Mouse (Mus musculus) ES-E14 (cell line): ENCODE results near the gene Actc1. TPM values are rescaled to one million over a fixed set of nuclear protein-coding genes. Genes with fewer than 3 reads are reported as not detected.

Experiments used
- DNase-seq: peaks from one replicate; pipeline ENCODE4 v3.0.0-alpha.2; 2013; ENCODE audit warnings: low read depth, low spot score
- H3K27ac ChIP-seq: 2 replicates; pipeline ENCODE4 v1.5.1; 2012; ENCODE audit warnings: low read depth, mild to moderate bottlenecking, low read length, moderate library complexity, mixed read lengths; ENCODE audit not compliant: poor library complexity, insufficient read depth, severe bottlenecking
- H3K36me3 ChIP-seq: 2 replicates; pipeline ENCODE4 v1.6.1; 2012; ENCODE audit warnings: mild to moderate bottlenecking, low read length, moderate library complexity, mixed read lengths; ENCODE audit not compliant: control insufficient read depth, poor library complexity, insufficient read depth, severe bottlenecking
- H3K4me1 ChIP-seq, 2 experiments: fragments of 150-350 bp in 1 of 2; sonication (generic) in 1 of 2; 2 replicates each; pipeline ENCODE4 v1.6.1; 2012; ENCODE audit warnings: low read length in 2 of 2, mild to moderate bottlenecking in 1 of 2, mixed read lengths in 1 of 2; ENCODE audit not compliant: control insufficient read depth in 2 of 2, insufficient read depth in 2 of 2, poor library complexity in 1 of 2
- H3K4me3 ChIP-seq, 2 experiments: fragments of 150-350 bp in 1 of 2; sonication (generic) in 1 of 2; 2 replicates each; pipeline ENCODE4 v1.5.1; 2012; ENCODE audit warnings: low read length in 2 of 2, low read depth in 1 of 2, mild to moderate bottlenecking in 1 of 2, mixed read lengths in 1 of 2; ENCODE audit not compliant: insufficient read depth in 1 of 2, poor library complexity in 1 of 2, severe bottlenecking in 1 of 2
- H3K9ac ChIP-seq: 2 replicates; pipeline ENCODE4 v1.6.1; 2012; ENCODE audit warnings: low read depth, mild to moderate bottlenecking, low read length, mixed read lengths; ENCODE audit not compliant: poor library complexity, insufficient read depth, severe bottlenecking
- H3K9me3 ChIP-seq: fragments of 150-350 bp; sonication (generic); 2 replicates; pipeline ENCODE4 v1.6.1; 2012; ENCODE audit warnings: low read depth, mild to moderate bottlenecking, low read length; ENCODE audit not compliant: control insufficient read depth, insufficient read depth
- CHD2 ChIP-seq: IDR thresholded peaks from 2 replicates; pipeline ENCODE4 v1.6.1; 2014; ENCODE audit warnings: mild to moderate bottlenecking, low read depth, low read length, inconsistent platforms
- HCFC1 ChIP-seq: IDR thresholded peaks from 2 replicates; pipeline ENCODE4 v1.6.1; 2012; ENCODE audit warnings: low read length, inconsistent platforms, borderline replicate concordance; ENCODE audit not compliant: insufficient read depth
- MAFK ChIP-seq: IDR thresholded peaks from 2 replicates; pipeline ENCODE4 v1.6.1; 2014; ENCODE audit warnings: mild to moderate bottlenecking, low read depth, low read length, inconsistent platforms; ENCODE audit not compliant: insufficient read depth
- ZC3H11A ChIP-seq: IDR thresholded peaks from 2 replicates; pipeline ENCODE4 v1.6.1; 2012; ENCODE audit warnings: low read depth, mild to moderate bottlenecking, inconsistent platforms, low read length, borderline replicate concordance
- ZNF384 ChIP-seq: IDR thresholded peaks from 2 replicates; pipeline ENCODE4 v1.6.1; 2012; ENCODE audit warnings: low read depth, low read length, inconsistent platforms
- in situ Hi-C, 2 experiments: fragments of 600-800 bp; cut with MboI; formaldehyde crosslinking; loops; one replicate each; pipeline ENCODE4 v1.15.1; 2025; ENCODE audit warnings: low sequenced_read_pairs in 2 of 2, inconsistent platforms in 1 of 2; ENCODE audit not compliant: unreplicated experiment in 2 of 2
- total RNA-seq: library from RNA; depleted of rRNA; stranded (reverse); fragments of 300-350 nt; gene quantifications from 2 replicates; pipeline ENCODE4 v1.2.3, GENCODE M21; 2012

Gene Actc1
- total RNA-seq, 1 experiment = 9.4 TPM

- in situ Hi-C loops = no loop called here
- no peak overlapping the region for H3K9ac ChIP-seq
- H3K27ac ChIP-seq = no peak overlapping the region
- no peaks in the 10 kb centered on the region for H3K36me3 ChIP-seq
- H3K4me1 ChIP-seq = no peaks in the 10 kb centered on the region
- H3K9me3 ChIP-seq = no peaks in the 10 kb centered on the region
- no peak for DNase-seq
- H3K4me3 ChIP-seq = no peak overlapping the region
- TF ChIP-seq ZNF384 (no peak), MAFK (no peak), ZC3H11A (no peak), CHD2 (no peak), HCFC1 (no peak)
These were observed 5.3 kb downstream of the Actc1 start for GRCm38 (mm10) chr2:114047960-114048611.

- Histone ChIP-seq H3K36me3 (no peaks in the 10 kb centered on the region), H3K9me3 (no peaks in the 10 kb centered on the region), H3K4me1 (no peaks in the 10 kb centered on the region), H3K27ac (no peak overlapping the region), H3K9ac (no peak overlapping the region), H3K4me3 (no peak overlapping the region)
- in situ Hi-C loops = no loop called here
- TF ChIP-seq MAFK = no peak
- TF ChIP-seq ZNF384 = no peak
- TF ChIP-seq HCFC1 = no peak
- no peak for TF ChIP-seq CHD2
- TF ChIP-seq ZC3H11A = no peak
- DNase-seq = no peak
These were observed 7.1 kb downstream of the Actc1 start for GRCm38 (mm10) chr2:114046151-114046664.

- H3K4me3 ChIP-seq = no peak overlapping the region
- in situ Hi-C loops = no loop called here
- H3K36me3 ChIP-seq = no peaks in the 10 kb centered on the region
- H3K4me1 ChIP-seq = no peaks in the 10 kb centered on the region
- no peaks in the 10 kb centered on the region for H3K9me3 ChIP-seq
- no peak overlapping the region for H3K9ac ChIP-seq
- DNase-seq = no peak
- TF ChIP-seq ZC3H11A = no peak
- no peak for TF ChIP-seq MAFK
- no peak for TF ChIP-seq CHD2
- no peak for TF ChIP-seq HCFC1
- TF ChIP-seq ZNF384 = no peak
- no peak overlapping the region for H3K27ac ChIP-seq
These were observed 15.4 kb downstream of the Actc1 start for GRCm38 (mm10) chr2:114037926-114038325.

GRCm38 (mm10) chr2:114032259-114032658 lies 21.1 kb downstream of the Actc1 start:
- TF ChIP-seq CHD2 (no peak), ZNF384 (no peak), HCFC1 (no peak), MAFK (no peak), ZC3H11A (no peak)
- no peaks in the 10 kb centered on the region for H3K4me1 ChIP-seq
- in situ Hi-C loops = no loop called here

GRCm38 (mm10) chr2:114023383-114023782 lies 30.0 kb downstream of the Actc1 start:
- H3K9ac ChIP-seq = no peak overlapping the region
- no peak for DNase-seq
- no peak for TF ChIP-seq MAFK
- no peak for TF ChIP-seq ZC3H11A
- no peak for TF ChIP-seq ZNF384
- no peak for TF ChIP-seq HCFC1

More at GRCm38 (mm10) chr2:114032259-114032658, 21.1 kb downstream of the Actc1 start:
- H3K9ac ChIP-seq = no peak overlapping the region
- H3K27ac ChIP-seq = no peak overlapping the region
- H3K36me3 ChIP-seq = no peaks in the 10 kb centered on the region
- no peak overlapping the region for H3K4me3 ChIP-seq
- DNase-seq = no peak
- no peaks in the 10 kb centered on the region for H3K9me3 ChIP-seq

More at GRCm38 (mm10) chr2:114023383-114023782, 30.0 kb downstream of the Actc1 start:
- H3K27ac ChIP-seq = no peak overlapping the region
- H3K9me3 ChIP-seq = no peaks in the 10 kb centered on the region
- no peaks in the 10 kb centered on the region for H3K4me1 ChIP-seq
- in situ Hi-C loops = no loop called here
- no peaks in the 10 kb centered on the region for H3K36me3 ChIP-seq
- H3K4me3 ChIP-seq = no peak overlapping the region
